Mouse (Mus musculus) layer of hippocampus, adult 2 months (tissue): ENCODE data around the gene Gzf1. TPM values are rescaled to one million over a fixed set of nuclear protein-coding genes. Genes with fewer than 3 reads are reported as not detected.

Experiments used
- DNase-seq, 2 experiments: peaks; one replicate each; pipeline ENCODE4 v3.0.0; 2022; ENCODE audit warnings: low spot score in 2 of 2
- H3K27ac ChIP-seq: fragments of 200-600 bp; 2 replicates; pipeline ENCODE4 v1.8.1; 2022
- H3K4me3 ChIP-seq: fragments of 200-600 bp; 2 replicates; pipeline ENCODE4 v1.8.1; 2022; ENCODE audit warnings: mild to moderate bottlenecking
- CTCF ChIP-seq: fragments of 200-600 bp; conservative IDR thresholded peaks from 2 replicates; pipeline ENCODE4 v1.8.1; 2022; ENCODE audit warnings: antibody characterized with exemption, mild to moderate bottlenecking, moderate library complexity
- total RNA-seq, 2 experiments: library from RNA; stranded (reverse); gene quantifications; 2 replicates each; pipeline ENCODE4 v1.2.3; 2021

The Gzf1 gene
- total RNA-seq, 2 experiments from 2014 or later = 29.1 to 33.3 TPM

GRCm38 (mm10) chr2:148719271-148719995, 38.6 kb downstream of the Gzf1 start:
- TF ChIP-seq CTCF = no peak
- no peak for DNase-seq
- Histone ChIP-seq H3K4me3 (no peak overlapping the region), H3K27ac (no peak overlapping the region)

DNA sequence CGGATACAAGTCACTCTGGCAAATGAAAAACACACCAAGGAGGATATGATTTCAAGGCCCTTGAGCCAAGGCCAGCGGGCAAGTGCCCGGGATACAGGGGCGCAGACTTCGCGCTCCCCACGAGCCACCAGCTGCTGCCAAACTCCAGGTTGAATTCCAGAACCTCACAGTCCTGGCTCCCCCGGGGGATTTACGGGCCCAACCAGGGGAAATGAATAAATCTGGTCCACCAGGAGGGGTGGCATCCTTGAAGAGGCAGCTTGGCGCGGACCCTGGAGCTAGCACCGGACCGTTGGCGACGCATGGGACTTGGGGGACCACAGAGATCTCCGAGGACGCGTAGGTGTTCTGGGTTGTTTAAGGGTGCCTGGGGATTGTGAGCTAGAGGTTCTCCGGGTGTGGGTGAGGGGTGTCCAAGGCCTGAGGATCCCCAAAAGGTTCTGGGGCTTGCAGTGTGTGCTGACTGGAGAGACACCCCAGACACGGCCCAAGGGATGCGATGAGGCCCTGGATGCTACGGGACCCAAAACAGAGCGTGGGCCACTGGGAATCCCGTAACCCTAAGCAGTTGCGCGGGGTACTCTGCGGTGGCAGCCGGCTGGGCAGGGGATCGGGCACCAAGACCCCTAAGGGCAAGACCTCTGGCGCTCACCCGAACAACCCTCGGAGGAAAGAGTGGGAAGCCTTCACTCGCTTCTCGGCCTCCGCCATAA, 50.9 kb downstream of the Gzf1 start:
- no peak for TF ChIP-seq CTCF
- Histone ChIP-seq H3K27ac (peak overlapping the region; percentile 95), H3K4me3 (peak overlapping the region; percentile 90)
- DNase-seq = no peak

GRCm38 (mm10) chr2:148732327-148733000, 51.6 kb downstream of the Gzf1 start, which contains the start of gene Napb:
Gene Napb, minus strand, starts transcription at chr2:148732467.
- Histone ChIP-seq H3K4me3 (peak within 1 kb of the TSS; percentile 90), H3K27ac (peak within 1 kb of the TSS; percentile 95)
- TF ChIP-seq CTCF = 0 out of 2 replicates have a peak, but pooled peaks have one; percentile 8
- peak; percentile 96 to 97 for DNase-seq

Other genes with a start within 250 kb of the Gzf1 start
- 1 to 10 TPM; 3.2 to 5.1 TPM for gene Cd93, start 237.5 kb upstream of the Gzf1 start, total RNA-seq
- 10 to 100 TPM; 12.0 to 14.3 TPM for gene Nxt1, start 8.4 kb upstream of the Gzf1 start, total RNA-seq
- 100 to 1,000 TPM; 294 to 323 TPM for gene Napb, start 51.4 kb downstream of the Gzf1 start, total RNA-seq
- under 1 TPM; 0.69 to 0.83 TPM for gene Cstl1, start 69.3 kb downstream of the Gzf1 start, total RNA-seq
- not detected for gene Cst11, start 90.5 kb downstream of the Gzf1 start, total RNA-seq
- not detected for gene 8030411F24Rik, start 101.0 kb downstream of the Gzf1 start, total RNA-seq
- 1 to 10 TPM; 3.3 to 4.4 TPM for gene Cst12, start 108.3 kb downstream of the Gzf1 start, total RNA-seq
- not detected for gene Cst8, start 117.8 kb downstream of the Gzf1 start, total RNA-seq
- not detected for gene Cst13, start 139.1 kb downstream of the Gzf1 start, total RNA-seq
- gene Cst9, start 154.1 kb downstream of the Gzf1 start, total RNA-seq = not detected
- not detected for gene 9230104L09Rik, start 184.0 kb downstream of the Gzf1 start, total RNA-seq
- gene Cst3, start 194.7 kb downstream of the Gzf1 start, total RNA-seq = 1,000 to 10,000 TPM; 2,176 to 2,304 TPM